Mouse (Mus musculus) brain, adult 10 weeks (tissue): Measurements from ENCODE around the gene Chrm1. TPM values are rescaled to one million over a fixed set of nuclear protein-coding genes. Genes with fewer than 3 reads are reported as not detected.

Source experiments
- polyA plus RNA-seq: library from polyadenylated mRNA; stranded (reverse); fragments of 350-450 nt; fragmentation: Illumina TruSeq; extraction: RNeasy Lipid Tissue Mini Kit (QIAGEN cat#74804); gene quantifications from one replicate; pipeline ENCODE4 v1.2.3, GENCODE M21; 2015; ENCODE audit warnings: low read depth, low replicate concordance

Chrm1 gene
- 78.9 TPM for polyA plus RNA-seq

GRCm38 (mm10) chr19:8663360-8663839 lies at the start of gene Chrm1:
Chrm1 (plus strand) TSS chr19:8663789.

GRCm38 (mm10) chr19:8617904-8618303 lies 45.7 kb upstream of the Chrm1 start, which contains the start of gene Slc22a6:
Slc22a6 (plus strand) TSS chr19:8618039.

GRCm38 (mm10) chr19:8722907-8723573 lies 59.5 kb downstream of the Chrm1 start, which contains the start of gene Slc3a2:
Slc3a2 (minus strand) TSS chr19:8723369.

Other genes with a start within 250 kb of the Chrm1 start
- 13.3 TPM for gene Slc22a8, start 72.5 kb upstream of the Chrm1 start, polyA plus RNA-seq
- gene Slc22a6, start 45.8 kb upstream of the Chrm1 start, polyA plus RNA-seq: 2.3 TPM
- gene Slc3a2, start 59.6 kb downstream of the Chrm1 start, polyA plus RNA-seq: 155 TPM
- 52.0 TPM for gene Wdr74, start 72.0 kb downstream of the Chrm1 start, polyA plus RNA-seq
- gene 1700092M07Rik, start 76.9 kb downstream of the Chrm1 start, polyA plus RNA-seq: not detected
- gene Stx5a, start 77.6 kb downstream of the Chrm1 start, polyA plus RNA-seq: 93.3 TPM
- gene Nxf1, start 93.3 kb downstream of the Chrm1 start, polyA plus RNA-seq: 89.5 TPM
- gene Tmem223, start 107.2 kb downstream of the Chrm1 start, polyA plus RNA-seq: 109 TPM
- 11.0 TPM for gene Tmem179b, start 110.7 kb downstream of the Chrm1 start, polyA plus RNA-seq
- gene Taf6l, start 122.6 kb downstream of the Chrm1 start, polyA plus RNA-seq: 12.2 TPM
- 206 TPM for gene Polr2g, start 134.8 kb downstream of the Chrm1 start, polyA plus RNA-seq
- 4.3 TPM for gene Zbtb3, start 138.8 kb downstream of the Chrm1 start, polyA plus RNA-seq
- gene Ttc9c, start 155.5 kb downstream of the Chrm1 start, polyA plus RNA-seq: 38.9 TPM
- gene Hnrnpul2, start 156.2 kb downstream of the Chrm1 start, polyA plus RNA-seq: 102 TPM
- not detected for gene AC129217.1, start 166.0 kb downstream of the Chrm1 start, polyA plus RNA-seq
- 92.5 TPM for gene Bscl2, start 173.7 kb downstream of the Chrm1 start, polyA plus RNA-seq
- 191 TPM for gene Gng3, start 175.4 kb downstream of the Chrm1 start, polyA plus RNA-seq
- gene Lrrn4cl, start 187.0 kb downstream of the Chrm1 start, polyA plus RNA-seq: 0.82 TPM
- 140 TPM for gene Ubxn1, start 207.7 kb downstream of the Chrm1 start, polyA plus RNA-seq
- 52.0 TPM for gene Uqcc3, start 217.1 kb downstream of the Chrm1 start, polyA plus RNA-seq
- 15.7 TPM for gene Lbhd1, start 219.9 kb downstream of the Chrm1 start, polyA plus RNA-seq
- not detected for gene Gm49403, start 220.1 kb downstream of the Chrm1 start, polyA plus RNA-seq
- 47.2 TPM for gene 1810009A15Rik, start 225.1 kb downstream of the Chrm1 start, polyA plus RNA-seq
- not detected for gene Gm49416, start 225.1 kb downstream of the Chrm1 start, polyA plus RNA-seq
- 12.2 TPM for gene Ints5, start 229.2 kb downstream of the Chrm1 start, polyA plus RNA-seq
- 81.9 TPM for gene Ganab, start 234.3 kb downstream of the Chrm1 start, polyA plus RNA-seq